Mouse (Mus musculus) liver, embryonic 13.5 days (tissue): ENCODE measurements around the gene Ncapd2. TPM values are rescaled to one million over a fixed set of nuclear protein-coding genes. Genes with fewer than 3 reads are reported as not detected.

Experiments
- microRNA-seq: library from miRNA; unstranded; fragments of <30 nt; microRNA quantifications from one replicate; pipeline ENCODE4, GENCODE M21; 2016
- polyA plus RNA-seq: library from polyadenylated mRNA; unstranded; fragments of >200 nt; fragmentation: Nextera tagmentation; extraction: Ambion mirVana; gene quantifications from 2 replicates; pipeline ENCODE4 v1.2.1, GENCODE M21; 2015

Ncapd2 gene
- polyA plus RNA-seq, 1 experiment from 2014 or later = 94.5 TPM

Small RNA genes within 50 kb of the gene (microRNA-seq; reads per million reads assigned to microRNA genes)
- gene Mir3098 = 2.1 reads per million
- gene Mir8113 = not detected

Other genes starting within 250 kb of the Ncapd2 start
- gene Cops7a, start 226.2 kb downstream of the Ncapd2 start, polyA plus RNA-seq = 67.3 and 77.6 TPM in 2 replicates
- gene Pianp, start 195.0 kb downstream of the Ncapd2 start, polyA plus RNA-seq = 0.05 and 0.15 TPM in 2 replicates
- 3.6 and 3.8 TPM in 2 replicates for gene Zfp384, start 182.6 kb downstream of the Ncapd2 start, polyA plus RNA-seq
- gene Ing4, start 151.9 kb downstream of the Ncapd2 start, polyA plus RNA-seq = 28.6 and 31.8 TPM in 2 replicates
- 1.6 and 2.2 TPM in 2 replicates for gene Acrbp, start 142.0 kb downstream of the Ncapd2 start, polyA plus RNA-seq
- gene Lpar5, start 123.8 kb downstream of the Ncapd2 start, polyA plus RNA-seq = 1.6 and 2.1 TPM in 2 replicates
- 29.2 and 30.0 TPM in 2 replicates for gene Chd4, start 95.7 kb downstream of the Ncapd2 start, polyA plus RNA-seq
- gene Nop2, start 59.8 kb downstream of the Ncapd2 start, polyA plus RNA-seq = 60.6 and 65.5 TPM in 2 replicates
- gene Iffo1, start 46.5 kb downstream of the Ncapd2 start, polyA plus RNA-seq = 3.7 and 3.9 TPM in 2 replicates
- 1,179 and 1,220 TPM in 2 replicates for gene Gapdh, start 25.2 kb downstream of the Ncapd2 start, polyA plus RNA-seq
- gene Mrpl51, start 100 bp upstream of the Ncapd2 start, polyA plus RNA-seq = 217 and 225 TPM in 2 replicates
- gene Vamp1, start 23.9 kb upstream of the Ncapd2 start, polyA plus RNA-seq = 1.6 and 2.1 TPM in 2 replicates
- gene Tapbpl, start 40.2 kb upstream of the Ncapd2 start, polyA plus RNA-seq = 5.2 TPM in 2 replicates
- gene Cd27, start 45.3 kb upstream of the Ncapd2 start, polyA plus RNA-seq = 1.6 and 2.1 TPM in 2 replicates
- not detected in 2 replicates for gene Tuba3a, start 94.3 kb upstream of the Ncapd2 start, polyA plus RNA-seq
- 18.3 and 18.4 TPM in 2 replicates for gene Ltbr, start 122.2 kb upstream of the Ncapd2 start, polyA plus RNA-seq
- gene Scnn1a, start 129.0 kb upstream of the Ncapd2 start, polyA plus RNA-seq = 0.31 and 0.37 TPM in 2 replicates
- 19.6 and 23.4 TPM in 2 replicates for gene Tnfrsf1a, start 157.7 kb upstream of the Ncapd2 start, polyA plus RNA-seq
- gene Plekhg6, start 189.1 kb upstream of the Ncapd2 start, polyA plus RNA-seq = 0.31 and 0.56 TPM in 2 replicates